ENCODE assay signal across 27 mouse cellular contexts in genomic region chr4:13948897-13949296, GRCm38 (mm10).
A peak's percentile ranks its signal among the peaks of the same experiment; 100 is the strongest.
DNase-seq lines count a peak whose midpoint lies in the region; ATAC-seq and TF ChIP-seq lines count a peak whose summit lies in the region.
"Had no signal": no experiment of that assay in that cellular context is flagged by ENCODE, and none has a peak within 500 bp of the region (broad histone marks: within the 10 kb centered on the region; RNA-seq: fewer than 3 reads in every experiment).

No protein-coding gene starts in this region.

- H3K36me3 ChIP-seq in hindbrain, embryonic 14.5 days (replicated peaks; ENCODE audit: control insufficient read depth, insufficient read depth) = no peaks in the 10 kb centered on the region
- H3K36me3 ChIP-seq in hindbrain, embryonic 10.5 days = no peaks in the 10 kb centered on the region
- H3K36me3 ChIP-seq in thymus, adult 2 months (ENCODE audit: control insufficient read depth, insufficient read depth, low read length) = no peaks in the 10 kb centered on the region
- H3K36me3 ChIP-seq: embryonic facial prominence, embryonic 15.5 days; heart, embryonic 10.5 days; intestine, embryonic 15.5 days; limb, embryonic 13.5 days; liver, embryonic 13.5 days; midbrain, embryonic 13.5 days had no signal

- H3K4me2 ChIP-seq in hindbrain, embryonic 14.5 days (replicated peaks) = no peak overlapping the region
- H3K4me2 ChIP-seq: embryonic facial prominence, embryonic 15.5 days; intestine, embryonic 15.5 days; limb, embryonic 13.5 days; liver, embryonic 13.5 days; midbrain, embryonic 13.5 days had no signal

- no peak overlapping the region for H3K4me3 ChIP-seq in hindbrain, embryonic 14.5 days (replicated peaks; ENCODE audit: low read length)
- H3K4me3 ChIP-seq in hindbrain, embryonic 10.5 days = no peak overlapping the region
- H3K4me3 ChIP-seq in thymus, adult 2 months (ENCODE audit: control insufficient read depth, insufficient read depth, low read length) = no peak overlapping the region
- H3K4me3 ChIP-seq: embryonic facial prominence, embryonic 15.5 days; heart, embryonic 10.5 days; intestine, embryonic 15.5 days; layer of hippocampus, adult 2 months; limb, embryonic 13.5 days; liver, embryonic 13.5 days; midbrain, embryonic 13.5 days had no signal

- H3K27me3 ChIP-seq in hindbrain, embryonic 14.5 days (ENCODE audit: control insufficient read depth, insufficient read depth, low read length) = no peaks in the 10 kb centered on the region
- H3K27me3 ChIP-seq in hindbrain, embryonic 10.5 days (ENCODE audit: insufficient read depth, poor library complexity, severe bottlenecking) = no peaks in the 10 kb centered on the region
- H3K27me3 ChIP-seq in thymus, adult 2 months (ENCODE audit: control insufficient read depth, insufficient read depth, low read length) = no peaks in the 10 kb centered on the region
- H3K27me3 ChIP-seq: embryonic facial prominence, embryonic 15.5 days; intestine, embryonic 15.5 days; limb, embryonic 13.5 days; liver, embryonic 13.5 days; midbrain, embryonic 13.5 days; Patski had no signal

- H3K9ac ChIP-seq in hindbrain, embryonic 14.5 days = no peak overlapping the region
- H3K9ac ChIP-seq: embryonic facial prominence, embryonic 15.5 days; intestine, embryonic 15.5 days; limb, embryonic 13.5 days; liver, embryonic 13.5 days; midbrain, embryonic 13.5 days had no signal

- H3K27ac ChIP-seq in hindbrain, embryonic 14.5 days = no peak overlapping the region
- H3K27ac ChIP-seq in hindbrain, embryonic 10.5 days = no peak overlapping the region
- H3K27ac ChIP-seq in thymus, adult 2 months (ENCODE audit: control insufficient read depth, insufficient read depth, low read length) = no peak overlapping the region
- H3K27ac ChIP-seq: embryonic facial prominence, embryonic 15.5 days; heart, embryonic 10.5 days; intestine, embryonic 15.5 days; layer of hippocampus, adult 2 months; limb, embryonic 13.5 days; liver, embryonic 13.5 days; midbrain, embryonic 13.5 days had no signal

- no peak for TF ChIP-seq CTCF in thymus, adult 2 months (IDR thresholded peaks at IDR 0.05; ENCODE audit: borderline replicate concordance, control insufficient read depth, extremely low read depth, insufficient read depth, low read length, poor library complexity)

- H3K9me3 ChIP-seq in hindbrain, embryonic 14.5 days (ENCODE audit: control insufficient read depth, low read length) = no peaks in the 10 kb centered on the region
- no peaks in the 10 kb centered on the region for H3K9me3 ChIP-seq in hindbrain, embryonic 10.5 days
- H3K9me3 ChIP-seq: embryonic facial prominence, embryonic 15.5 days; heart, embryonic 10.5 days; intestine, embryonic 15.5 days; limb, embryonic 13.5 days; liver, embryonic 13.5 days; midbrain, embryonic 13.5 days had no signal

- WGBS in hindbrain, embryonic 14.5 days = 60% methylated on average over 2 of the region's 2 CpGs
- 85% methylated on average over 2 of the region's 2 CpGs for WGBS in hindbrain, embryonic 10.5 days
- WGBS in thymus, adult 2 months = 84% methylated on average over 2 of the region's 2 CpGs

- no peaks in the 10 kb centered on the region for H3K4me1 ChIP-seq in hindbrain, embryonic 14.5 days (replicated peaks; ENCODE audit: control insufficient read depth, insufficient read depth, low read length)
- no peaks in the 10 kb centered on the region for H3K4me1 ChIP-seq in hindbrain, embryonic 10.5 days (replicated peaks)
- no peaks in the 10 kb centered on the region for H3K4me1 ChIP-seq in thymus, adult 2 months (replicated peaks; ENCODE audit: control insufficient read depth, insufficient read depth, low read length)
- H3K4me1 ChIP-seq: embryonic facial prominence, embryonic 15.5 days; heart, embryonic 10.5 days; intestine, embryonic 15.5 days; limb, embryonic 13.5 days; liver, embryonic 13.5 days; midbrain, embryonic 13.5 days had no signal

- peak; percentile 23 for DNase-seq in hindbrain, embryonic 14.5 days (ENCODE audit: low spot score)
- DNase-seq in hindbrain, embryonic 10.5 days (ENCODE audit: low spot score) = no peak
- peak; percentile 39 for DNase-seq in right cerebral cortex, adult 18-20 months
- no peak for DNase-seq in right cerebral cortex, postnatal 4 days
- DNase-seq in frontal cortex, postnatal 10 days (ENCODE audit: low spot score in 2 of 2) = peak; percentile 17 to 25
- peak; percentile 65 for DNase-seq in telencephalon, adult 2 months (ENCODE audit: low read depth, low spot score)
- no peak for DNase-seq in urinary bladder, postnatal 10 days (ENCODE audit: low spot score)
- no peak for DNase-seq in thymus, adult 2 months
- DNase-seq: adrenal gland, adult 2 months; cerebellum, adult 18-20 months; heart, postnatal 4 days; kidney, adult 8-10 months; kidney, postnatal 10 days; liver, embryonic 13.5 days; lung, adult 2 months; spleen, adult 18-20 months; thymus, postnatal 14 days had no signal

- TF ChIP-seq POLR2A in thymus, adult 2 months (IDR thresholded peaks at IDR 0.05; ENCODE audit: control insufficient read depth, extremely low read depth, insufficient read depth, low read length, poor library complexity) = no peak

- no peak for ATAC-seq in hindbrain, embryonic 14.5 days (ENCODE audit: low FRiP score)
- ATAC-seq: CD4-positive, CD25-positive, alpha-beta regulatory T cell, adult 4 months; forebrain, embryonic 14.5 days; hindbrain, embryonic 16.5 days; intestine, embryonic 15.5 days; midbrain, embryonic 13.5 days; Patski had no signal

Comparison
In these comparisons a context has a peak if more than half of its experiments do, and no peak if none do; other contexts are left out.
1. DNase-seq: peak in hindbrain, embryonic 14.5 days (single experiment), right cerebral cortex, adult 18-20 months (single experiment), frontal cortex, postnatal 10 days (2 of 2) and telencephalon, adult 2 months (single experiment); none in hindbrain, embryonic 10.5 days (single experiment), right cerebral cortex, postnatal 4 days (single experiment), urinary bladder, postnatal 10 days (single experiment) and thymus, adult 2 months (single experiment).